Comparison of ENCODE assay signal across 35 mouse cellular contexts in genomic region chr11:117466292-117466691, GRCm38 (mm10). TPM values are rescaled to one million over a fixed set of nuclear protein-coding genes. Genes with fewer than 3 reads are reported as not detected.
DNase-seq lines count a peak whose midpoint lies in the region; ATAC-seq and TF ChIP-seq lines count a peak whose summit lies in the region.
"Had no signal": no experiment of that assay in that cellular context is flagged by ENCODE, and none has a peak within 500 bp of the region (broad histone marks: within the 10 kb centered on the region; RNA-seq: fewer than 3 reads in every experiment).

No protein-coding gene starts in this region.

- 28% methylated on average over 5 of the region's 5 CpGs for WGBS in hindbrain, embryonic 10.5 days
- WGBS in hindbrain, embryonic 11.5 days, result 22% methylated on average over 5 of the region's 5 CpGs
- WGBS in embryonic facial prominence, embryonic 10.5 days, result 29% methylated on average over 5 of the region's 5 CpGs
- WGBS in forebrain, embryonic 16.5 days, result 27% methylated on average over 5 of the region's 5 CpGs

- no peaks in the 10 kb centered on the region for H3K36me3 ChIP-seq in hindbrain, embryonic 10.5 days
- H3K36me3 ChIP-seq in hindbrain, embryonic 11.5 days (ENCODE audit: control insufficient read depth, insufficient read depth, low read length), result no peaks in the 10 kb centered on the region
- H3K36me3 ChIP-seq in CH12.LX (replicated peaks in 1 of 2; ENCODE audit: control insufficient read depth in 1 of 2, insufficient read depth in 1 of 2, low read length in 1 of 2), result no peaks in the 10 kb centered on the region
- no peaks in the 10 kb centered on the region for H3K36me3 ChIP-seq in embryonic facial prominence, embryonic 10.5 days (replicated peaks)
- H3K36me3 ChIP-seq in forebrain, embryonic 16.5 days (ENCODE audit: control insufficient read depth, insufficient read depth), result no peaks in the 10 kb centered on the region
- H3K36me3 ChIP-seq: heart, embryonic 10.5 days; limb, embryonic 15.5 days; lung, embryonic 15.5 days had no signal

- dilution Hi-C loops in CH12.LX (cut with MboI; ENCODE audit: extremely low pct_ligation_motif_present, extremely low pct_unique_long_range_greater_than_20kb, low sequenced_read_pairs), result no loop called here

- H3K9ac ChIP-seq in hindbrain, embryonic 11.5 days (ENCODE audit: low read depth, low read length), result no peak overlapping the region
- no peak overlapping the region for H3K9ac ChIP-seq in CH12.LX (ENCODE audit: insufficient read depth, low read depth)
- 0 out of 2 replicates have a peak overlapping the region, but pooled peaks have one; percentile 4 for H3K9ac ChIP-seq in forebrain, embryonic 16.5 days (replicated peaks; ENCODE audit: low read depth, low read length)
- H3K9ac ChIP-seq: limb, embryonic 15.5 days; liver, embryonic 14.5 days; lung, embryonic 15.5 days had no signal

- no peak overlapping the region for H3K4me3 ChIP-seq in hindbrain, embryonic 10.5 days
- H3K4me3 ChIP-seq in hindbrain, embryonic 11.5 days (ENCODE audit: low read depth, low read length), result no peak overlapping the region
- H3K4me3 ChIP-seq in CH12.LX (replicated peaks in 1 of 3; ENCODE audit: low read depth in 2 of 3, low read length in 2 of 3, poor library complexity in 1 of 3), result no peak overlapping the region
- no peak overlapping the region for H3K4me3 ChIP-seq in embryonic facial prominence, embryonic 10.5 days
- no peak overlapping the region for H3K4me3 ChIP-seq in forebrain, embryonic 16.5 days (replicated peaks; ENCODE audit: low read length)
- H3K4me3 ChIP-seq: gastrocnemius, adult 2 months; heart, embryonic 10.5 days; limb, embryonic 15.5 days; lung, embryonic 15.5 days; myocyte had no signal

- H3K27me3 ChIP-seq in hindbrain, embryonic 10.5 days (ENCODE audit: insufficient read depth, poor library complexity, severe bottlenecking), result peaks cover 36% of the 10 kb centered on the region
- no peaks in the 10 kb centered on the region for H3K27me3 ChIP-seq in hindbrain, embryonic 11.5 days (ENCODE audit: control insufficient read depth, insufficient read depth, low read length)
- peaks cover 3% of the 10 kb centered on the region for H3K27me3 ChIP-seq in CH12.LX (replicated peaks)
- peaks cover 62% of the 10 kb centered on the region for H3K27me3 ChIP-seq in embryonic facial prominence, embryonic 10.5 days (replicated peaks; ENCODE audit: low read depth, poor library complexity, severe bottlenecking)
- no peaks in the 10 kb centered on the region for H3K27me3 ChIP-seq in forebrain, embryonic 16.5 days (replicated peaks; ENCODE audit: control insufficient read depth, insufficient read depth, low read length)

- no peak for TF ChIP-seq POLR2A in CH12.LX (IDR thresholded peaks at IDR 0.05; ENCODE audit: low read depth, low read length)

- no peak for DNase-seq in hindbrain, embryonic 10.5 days (ENCODE audit: low spot score)
- DNase-seq in hindbrain, embryonic 11.5 days (ENCODE audit: low spot score), result no peak
- DNase-seq in CH12.LX (ENCODE audit: extremely low read depth), result no peak
- DNase-seq in embryonic facial prominence, embryonic 10.5 days (ENCODE audit: low spot score), result no peak
- no peak for DNase-seq in natural killer cell, adult 2 months (ENCODE audit: low spot score in 2 of 2)
- DNase-seq in frontal cortex, postnatal 36 days (ENCODE audit: low spot score in 2 of 2), result no peak
- no peak for DNase-seq in heart, adult 11 months
- DNase-seq: adrenal gland, postnatal 10 days; cerebellum, adult 9-11 months; gastrocnemius, adult 2 months; heart, postnatal 4 days; kidney, adult 2 months; left cerebral cortex, postnatal 4 days; lung, postnatal 4 days; thymus, adult 18-20 months; thymus, postnatal 4 days had no signal

- no peak for TF ChIP-seq CTCF in CH12.LX (conservative IDR thresholded peaks at IDR 0.05 in 1 of 2, IDR thresholded peaks at IDR 0.05 in 1 of 2; ENCODE audit: low read depth in 2 of 2, low read length in 2 of 2)

- no peak overlapping the region for H3K4me2 ChIP-seq in hindbrain, embryonic 11.5 days (replicated peaks; ENCODE audit: low read depth, low read length)
- H3K4me2 ChIP-seq in CH12.LX (ENCODE audit: insufficient read depth, low read depth, poor library complexity, severe bottlenecking), result no peak overlapping the region
- no peak overlapping the region for H3K4me2 ChIP-seq in forebrain, embryonic 16.5 days (ENCODE audit: low read length)
- H3K4me2 ChIP-seq: limb, embryonic 15.5 days; lung, embryonic 15.5 days had no signal

- H3K27ac ChIP-seq in hindbrain, embryonic 10.5 days, result peak overlapping the region; percentile 36; the same call in 1 of the 2 replicates
- H3K27ac ChIP-seq in hindbrain, embryonic 11.5 days (ENCODE audit: low read depth, low read length), result no peak overlapping the region
- H3K27ac ChIP-seq in CH12.LX (ENCODE audit: insufficient read depth, low read depth), result no peak overlapping the region
- peak overlapping the region; percentile 57; the same call in 1 of the 2 replicates for H3K27ac ChIP-seq in embryonic facial prominence, embryonic 10.5 days (replicated peaks)
- H3K27ac ChIP-seq in forebrain, embryonic 16.5 days (ENCODE audit: low read length), result no peak overlapping the region
- H3K27ac ChIP-seq: gastrocnemius, adult 2 months; heart, embryonic 10.5 days; kidney, postnatal 0 days; limb, embryonic 15.5 days; liver, embryonic 14.5 days; lung, embryonic 15.5 days had no signal

- ATAC-seq in hindbrain, embryonic 11.5 days (ENCODE audit: low FRiP score), result no peak
- no peak for ATAC-seq in forebrain, embryonic 16.5 days
- ATAC-seq: activated CD4-positive, CD25-positive, alpha-beta regulatory T cell, adult 4 months; CD4-positive, CD25-positive, alpha-beta regulatory T cell, adult 4 months had no signal

- in situ Hi-C loops in CH12.LX (cut with MboI; ENCODE audit: low pct_ligation_motif_present, low pct_unique_long_range_greater_than_20kb, low sequenced_read_pairs), result no loop called here

- no peaks in the 10 kb centered on the region for H3K9me3 ChIP-seq in hindbrain, embryonic 10.5 days
- no peaks in the 10 kb centered on the region for H3K9me3 ChIP-seq in hindbrain, embryonic 11.5 days (ENCODE audit: control insufficient read depth, low read length)
- peaks cover 9% of the 10 kb centered on the region for H3K9me3 ChIP-seq in CH12.LX (replicated peaks; ENCODE audit: low read length)
- H3K9me3 ChIP-seq in embryonic facial prominence, embryonic 10.5 days, result no peaks in the 10 kb centered on the region
- no peaks in the 10 kb centered on the region for H3K9me3 ChIP-seq in forebrain, embryonic 16.5 days (ENCODE audit: control insufficient read depth, low read length)
- H3K9me3 ChIP-seq: heart, embryonic 10.5 days; limb, embryonic 15.5 days; lung, embryonic 15.5 days had no signal

- no peak for TF ChIP-seq EP300 in CH12.LX (IDR thresholded peaks at IDR 0.05; ENCODE audit: low read length)

- H3K4me1 ChIP-seq in hindbrain, embryonic 10.5 days (replicated peaks), result peaks cover 86% of the 10 kb centered on the region
- peaks cover 19% of the 10 kb centered on the region for H3K4me1 ChIP-seq in hindbrain, embryonic 11.5 days (replicated peaks; ENCODE audit: control insufficient read depth, insufficient read depth, low read length)
- peaks cover 33 to 85% of the 10 kb centered on the region in 2 experiments for H3K4me1 ChIP-seq in CH12.LX (ENCODE audit: control insufficient read depth in 1 of 2, insufficient read depth in 2 of 2)
- peaks cover 85% of the 10 kb centered on the region for H3K4me1 ChIP-seq in embryonic facial prominence, embryonic 10.5 days
- peaks cover 58% of the 10 kb centered on the region for H3K4me1 ChIP-seq in forebrain, embryonic 16.5 days (replicated peaks; ENCODE audit: control insufficient read depth, insufficient read depth, low read length)

- no peaks in the 10 kb centered on the region for H3K79me2 ChIP-seq in CH12.LX (replicated peaks; ENCODE audit: control insufficient read depth, extremely low read depth, insufficient read depth, poor library complexity, severe bottlenecking)

- TF ChIP-seq RAD21 in CH12.LX (IDR thresholded peaks at IDR 0.05; ENCODE audit: low read depth, low read length), result no peak

TF ChIP-seq in CH12.LX, 34 proteins besides CTCF, POLR2A, EP300 and RAD21:
- TF ChIP-seq MAFK (IDR thresholded peaks at IDR 0.05; ENCODE audit: insufficient replicate concordance, low read length) (peak; percentile 87), CHD2 (IDR thresholded peaks at IDR 0.05; ENCODE audit: low read length) (no peak), SIN3A (IDR thresholded peaks at IDR 0.05; ENCODE audit: low read length) (no peak)

RNA-seq across cellular contexts. Expression of gene Gm11733, which starts 17.9 kb away (rescaled TPM):
- not detected in 2 replicates for polyA plus RNA-seq in hindbrain, embryonic 10.5 days (2016; fragmentation: Nextera tagmentation; extraction: Ambion mirVana)
- not detected in 2 replicates for polyA plus RNA-seq in hindbrain, embryonic 11.5 days (2014; fragmentation: Nextera tagmentation; extraction: Ambion mirVana)
- total RNA-seq in CH12.LX (2012; rRNA removed) (0.08 TPM in 1 of 2 replicates, not detected in the other), CH12.LX (2014; rRNA removed) (0.12 TPM in 1 of 2 replicates, not detected in the other)
- 0.10 TPM in 1 of 2 replicates, not detected in the other for polyA plus RNA-seq in CH12.LX (2012; ENCODE audit: insufficient read length, low read depth)
- polyA plus RNA-seq in embryonic facial prominence, embryonic 10.5 days (2016; fragmentation: Nextera tagmentation; extraction: Ambion mirVana), result 0.06 TPM in 2 replicates
- polyA plus RNA-seq in forebrain, embryonic 16.5 days (2015; fragmentation: Nextera tagmentation; extraction: Ambion mirVana), result 0.14 TPM in 1 of 2 replicates, not detected in the other
- total RNA-seq: adrenal gland, postnatal 10 days; common myeloid progenitor, adult 5-6 weeks; gastrocnemius, adult 2 months; heart, postnatal 4 days; layer of hippocampus, postnatal 10 days; left cerebral cortex, postnatal 4 days; megakaryocyte-erythroid progenitor cell, adult 5-6 weeks; MEL; neutrophil, adult 5-6 weeks had no signal
- polyA plus RNA-seq: CD4-positive, CD25-positive, alpha-beta regulatory T cell, adult 4 months; gonadal fat pad, adult 2 months; heart, embryonic 10.5 days; heart, embryonic 16.5 days; kidney, postnatal 0 days; large intestine, adult 2 months; liver, embryonic 14.5 days; myocyte; small intestine, adult 2 months; stomach, embryonic 16.5 days had no signal

Comparison
In these comparisons a context has a peak if more than half of its experiments do, and no peak if none do; other contexts are left out.
1. H3K27ac ChIP-seq: peak in hindbrain, embryonic 10.5 days (single experiment) and embryonic facial prominence, embryonic 10.5 days (single experiment); none in hindbrain, embryonic 11.5 days (single experiment), CH12.LX (single experiment) and forebrain, embryonic 16.5 days (single experiment).